Mouse (Mus musculus) liver, embryonic 13.5 days (tissue): ENCODE results near the gene Gm21800. TPM values are rescaled to one million over a fixed set of nuclear protein-coding genes. Genes with fewer than 3 reads are reported as not detected.
"Not testable (repeated sequence)": the region's sequence is repeated elsewhere in the genome, so short reads cannot be mapped to it uniquely, and the experiment has no call there.

Experiments
- ATAC-seq: fragments of 200-750 bp; cut with Nextera tagmentation; 2 replicates; pipeline ENCODE4 v1.8.0; 2017; ENCODE audit warnings: low read depth, mild to moderate bottlenecking, moderate number of reproducible peaks, moderate library complexity
- DNase-seq: peaks from one replicate; pipeline ENCODE4 v3.0.0; 2022
- H3K27ac ChIP-seq: fragments of 300-500 bp; sonication (generic); 2 replicates; pipeline ENCODE4 v1.5.1; 2015; ENCODE audit warnings: moderate library complexity, mild to moderate bottlenecking, inconsistent platforms
- H3K27me3 ChIP-seq: fragments of 300-500 bp; sonication (generic); 2 replicates; pipeline ENCODE4 v1.6.1; 2015; ENCODE audit warnings: mild to moderate bottlenecking, inconsistent platforms
- H3K36me3 ChIP-seq: fragments of 300-500 bp; sonication (generic); 2 replicates; pipeline ENCODE4 v1.6.1; 2015; ENCODE audit warnings: mild to moderate bottlenecking, inconsistent platforms
- H3K4me1 ChIP-seq: fragments of 300-500 bp; sonication (generic); replicated peaks from 2 replicates; pipeline ENCODE4 v1.6.1; 2015; ENCODE audit warnings: inconsistent platforms
- H3K4me2 ChIP-seq: fragments of 300-500 bp; sonication (generic); 2 replicates; pipeline ENCODE4 v1.6.1; 2015; ENCODE audit warnings: inconsistent platforms, mild to moderate bottlenecking, moderate library complexity
- H3K4me3 ChIP-seq: fragments of 300-500 bp; sonication (generic); replicated peaks from 2 replicates; pipeline ENCODE4 v1.5.1; 2015; ENCODE audit warnings: mild to moderate bottlenecking, inconsistent platforms
- H3K9ac ChIP-seq: fragments of 300-500 bp; sonication (generic); 2 replicates; pipeline ENCODE4 v1.6.1; 2015; ENCODE audit warnings: mild to moderate bottlenecking, inconsistent platforms
- H3K9me3 ChIP-seq: fragments of 300-500 bp; sonication (generic); replicated peaks from 2 replicates; pipeline ENCODE4 v1.6.1; 2016; ENCODE audit warnings: inconsistent platforms
- WGBS: fragments of 180-500 bp; shearing (Covaris S2); methylation state at CpG from one replicate; pipeline ENCODE4 v1.1.7; 2015; ENCODE audit not compliant: insufficient replicate concordance; 5-methylcytosine and 5-hydroxymethylcytosine counted together
- polyA plus RNA-seq: library from polyadenylated mRNA; unstranded; fragments of >200 nt; fragmentation: Nextera tagmentation; extraction: Ambion mirVana; gene quantifications from 2 replicates; pipeline ENCODE4 v1.2.1, GENCODE M21; 2015

The Gm21800 gene
- not detected in 2 replicates for polyA plus RNA-seq

- H3K9ac ChIP-seq, H3K27me3 ChIP-seq, H3K27ac ChIP-seq, H3K36me3 ChIP-seq, H3K4me2 ChIP-seq, H3K9me3 ChIP-seq, H3K4me1 ChIP-seq, ATAC-seq, DNase-seq, H3K4me3 ChIP-seq: not testable (repeated sequence)
- WGBS, result 25% methylated on average over 1 of the region's 3 CpGs
Measured at GRCm38 (mm10) chrY:41406198-41406597, at the start of gene Gm21800. Gm21800 (plus strand) TSS chrY:41406498.
